Mouse (Mus musculus) limb, embryonic 13.5 days (tissue): ENCODE data around the gene Selenoo. TPM values are rescaled to one million over a fixed set of nuclear protein-coding genes. Genes with fewer than 3 reads are reported as not detected.

Experiments used
- ATAC-seq: fragments of 200-750 bp; cut with Nextera tagmentation; 2 replicates; pipeline ENCODE4 v1.8.0; 2017; ENCODE audit warnings: low read depth, moderate number of reproducible peaks, moderate TSS enrichment; ENCODE audit not compliant: low FRiP score
- H3K27ac ChIP-seq: fragments of 300-500 bp; sonication (generic); 2 replicates; pipeline ENCODE4 v1.5.1; 2015; ENCODE audit warnings: inconsistent platforms, mild to moderate bottlenecking, moderate library complexity
- H3K27me3 ChIP-seq: fragments of 300-500 bp; sonication (generic); 2 replicates; pipeline ENCODE4 v1.6.1; 2015; ENCODE audit warnings: mild to moderate bottlenecking, inconsistent platforms
- H3K36me3 ChIP-seq: fragments of 300-500 bp; sonication (generic); 2 replicates; pipeline ENCODE4 v1.6.1; 2015; ENCODE audit warnings: inconsistent platforms, mild to moderate bottlenecking, moderate library complexity
- H3K4me1 ChIP-seq: fragments of 300-500 bp; sonication (generic); 2 replicates; pipeline ENCODE4 v1.6.1; 2015; ENCODE audit warnings: inconsistent platforms
- H3K4me2 ChIP-seq: fragments of 300-500 bp; sonication (generic); replicated peaks from 2 replicates; pipeline ENCODE4 v1.6.1; 2015; ENCODE audit warnings: inconsistent platforms, mild to moderate bottlenecking, moderate library complexity
- H3K4me3 ChIP-seq: fragments of 300-500 bp; sonication (generic); 2 replicates; pipeline ENCODE4 v1.5.1; 2015; ENCODE audit warnings: moderate library complexity, mild to moderate bottlenecking, inconsistent platforms
- H3K9ac ChIP-seq: fragments of 300-500 bp; sonication (generic); 2 replicates; pipeline ENCODE4 v1.6.1; 2015; ENCODE audit warnings: mild to moderate bottlenecking, inconsistent platforms
- H3K9me3 ChIP-seq: fragments of 300-500 bp; sonication (generic); 2 replicates; pipeline ENCODE4 v1.6.1; 2016; ENCODE audit warnings: inconsistent platforms
- WGBS: fragments of 180-500 bp; shearing (Covaris S2); methylation state at CpG from one replicate; pipeline ENCODE4 v1.1.7; 2015; 5-methylcytosine and 5-hydroxymethylcytosine counted together
- polyA plus RNA-seq: library from polyadenylated mRNA; unstranded; fragments of >200 nt; fragmentation: Nextera tagmentation; extraction: Ambion mirVana; gene quantifications from 2 replicates; pipeline ENCODE4 v1.2.1, GENCODE M21; 2015

Selenoo gene
- polyA plus RNA-seq, 1 experiment from 2014 or later: 19.0 TPM

- H3K27ac ChIP-seq: no peak overlapping the region
- no peak overlapping the region for H3K9ac ChIP-seq
- no peaks in the 10 kb centered on the region for H3K9me3 ChIP-seq
- WGBS: 63% methylated on average over 6 of the region's 6 CpGs
- H3K4me1 ChIP-seq: peaks cover 10% of the 10 kb centered on the region
- no peak for ATAC-seq
- H3K27me3 ChIP-seq: peaks cover 92% of the 10 kb centered on the region
- H3K4me3 ChIP-seq: no peak overlapping the region
- H3K36me3 ChIP-seq: no peaks in the 10 kb centered on the region
- no peak overlapping the region for H3K4me2 ChIP-seq
These were observed 25.3 kb upstream of the Selenoo start for GRCm38 (mm10) chr15:89063536-89063935.

GRCm38 (mm10) chr15:89064891-89065290, 24.0 kb upstream of the Selenoo start:
- Histone ChIP-seq H3K27ac (no peak overlapping the region), H3K4me1 (peaks cover 5% of the 10 kb centered on the region; the same call in 1 of the 2 replicates), H3K9ac (no peak overlapping the region), H3K36me3 (no peaks in the 10 kb centered on the region), H3K9me3 (no peaks in the 10 kb centered on the region), H3K4me2 (no peak overlapping the region), H3K27me3 (peaks cover 97% of the 10 kb centered on the region), H3K4me3 (no peak overlapping the region)
- WGBS: 92% methylated on average over 5 of the region's 5 CpGs
- ATAC-seq: no peak

- Histone ChIP-seq H3K27ac (no peak overlapping the region), H3K36me3 (no peaks in the 10 kb centered on the region), H3K27me3 (peaks cover 84% of the 10 kb centered on the region), H3K4me2 (peak overlapping the region; percentile 45), H3K9ac (no peak overlapping the region), H3K4me1 (no peaks in the 10 kb centered on the region), H3K9me3 (no peaks in the 10 kb centered on the region), H3K4me3 (peak overlapping the region; percentile 22)
- no peak for ATAC-seq
- 30% methylated on average over 35 of the region's 35 CpGs for WGBS
These were observed 21.3 kb upstream of the Selenoo start for GRCm38 (mm10) chr15:89067609-89068008.

GRCm38 (mm10) chr15:89068226-89068625, 20.7 kb upstream of the Selenoo start:
- H3K27ac ChIP-seq: no peak overlapping the region
- 0 out of 2 replicates have a peak overlapping the region, but pooled peaks have one; percentile 22 for H3K4me3 ChIP-seq
- H3K9ac ChIP-seq: no peak overlapping the region
- H3K27me3 ChIP-seq: peaks cover 78% of the 10 kb centered on the region
- no peaks in the 10 kb centered on the region for H3K36me3 ChIP-seq
- H3K4me2 ChIP-seq: peak overlapping the region; percentile 45
- 33% methylated on average over 26 of the region's 26 CpGs for WGBS
- ATAC-seq: no peak
- no peaks in the 10 kb centered on the region for H3K4me1 ChIP-seq
- H3K9me3 ChIP-seq: no peaks in the 10 kb centered on the region

- Histone ChIP-seq H3K4me3 (no peak overlapping the region), H3K9me3 (no peaks in the 10 kb centered on the region), H3K4me2 (no peak overlapping the region), H3K9ac (no peak overlapping the region), H3K27me3 (peaks cover 66% of the 10 kb centered on the region), H3K27ac (no peak overlapping the region), H3K36me3 (no peaks in the 10 kb centered on the region), H3K4me1 (peaks cover 5% of the 10 kb centered on the region)
- ATAC-seq: no peak
- WGBS: 78% methylated on average over 19 of the region's 19 CpGs
These were observed 19.5 kb upstream of the Selenoo start for GRCm38 (mm10) chr15:89069336-89069840.

- no peak for ATAC-seq
- peaks cover 56% of the 10 kb centered on the region for H3K27me3 ChIP-seq
- H3K4me3 ChIP-seq: no peak overlapping the region
- H3K36me3 ChIP-seq: no peaks in the 10 kb centered on the region
- H3K27ac ChIP-seq: no peak overlapping the region
- H3K9me3 ChIP-seq: no peaks in the 10 kb centered on the region
- 73% methylated on average over 24 of the region's 24 CpGs for WGBS
- 0 out of 2 replicates have a peak overlapping the region, but pooled peaks have one; percentile 20 for H3K9ac ChIP-seq
- peaks cover 15% of the 10 kb centered on the region for H3K4me1 ChIP-seq
- H3K4me2 ChIP-seq: no peak overlapping the region
These were observed 18.3 kb upstream of the Selenoo start for GRCm38 (mm10) chr15:89070606-89071005.

GRCm38 (mm10) chr15:89073993-89074603, 14.8 kb upstream of the Selenoo start:
- WGBS: 57% methylated on average over 10 of the region's 10 CpGs
- ATAC-seq: no peak
- Histone ChIP-seq H3K9me3 (no peaks in the 10 kb centered on the region), H3K27ac (no peak overlapping the region), H3K27me3 (peaks cover 21% of the 10 kb centered on the region), H3K4me1 (peaks cover 39% of the 10 kb centered on the region), H3K36me3 (no peaks in the 10 kb centered on the region), H3K9ac (peak overlapping the region; percentile 92), H3K4me2 (peak overlapping the region; percentile 95; the same call in 1 of the 2 replicates), H3K4me3 (no peak overlapping the region)

GRCm38 (mm10) chr15:89074613-89075477, 14.0 kb upstream of the Selenoo start, which contains the start of gene Trabd:
TSS of gene Trabd (plus strand) at chr15:89075124.
- 22% methylated on average over 11 of the region's 11 CpGs for WGBS
- H3K9me3 ChIP-seq: no peaks in the 10 kb centered on the region
- H3K4me1 ChIP-seq: peaks cover 39% of the 10 kb centered on the region
- peaks cover 14% of the 10 kb centered on the region for H3K27me3 ChIP-seq
- H3K4me3 ChIP-seq: peak within 1 kb of the TSS; percentile 85
- peaks cover 6% of the 10 kb centered on the region; the same call in 1 of the 2 replicates for H3K36me3 ChIP-seq
- H3K9ac ChIP-seq: peak within 1 kb of the TSS; percentile 92
- H3K27ac ChIP-seq: peak within 1 kb of the TSS; percentile 76
- ATAC-seq: no peak
- H3K4me2 ChIP-seq: peak within 1 kb of the TSS; percentile 95

GRCm38 (mm10) chr15:89075478-89076147, 13.3 kb upstream of the Selenoo start:
- peak overlapping the region; percentile 85 for H3K4me3 ChIP-seq
- peaks cover 10% of the 10 kb centered on the region; the same call in 1 of the 2 replicates for H3K36me3 ChIP-seq
- peak overlapping the region; percentile 92 for H3K9ac ChIP-seq
- peaks cover 6% of the 10 kb centered on the region; the same call in 1 of the 2 replicates for H3K27me3 ChIP-seq
- 2% methylated on average over 34 of the region's 59 CpGs for WGBS
- no peaks in the 10 kb centered on the region for H3K9me3 ChIP-seq
- peaks cover 39% of the 10 kb centered on the region for H3K4me1 ChIP-seq
- peak overlapping the region; percentile 95 for H3K4me2 ChIP-seq
- peak overlapping the region; percentile 76 for H3K27ac ChIP-seq
- peak; percentile 94 for ATAC-seq

- peaks cover 16% of the 10 kb centered on the region for H3K36me3 ChIP-seq
- peak overlapping the region; percentile 95 for H3K4me2 ChIP-seq
- peak overlapping the region; percentile 85 for H3K4me3 ChIP-seq
- H3K9ac ChIP-seq: peak overlapping the region; percentile 92
- H3K27me3 ChIP-seq: 0 out of 2 replicates have a peak, but pooled peaks cover 5% of the 10 kb centered on the region
- no peak; the same call in 1 of the 2 replicates for ATAC-seq
- WGBS: under 1% methylated on average over 36 of the region's 39 CpGs
- peak overlapping the region; percentile 76 for H3K27ac ChIP-seq
- H3K4me1 ChIP-seq: peaks cover 39% of the 10 kb centered on the region
- no peaks in the 10 kb centered on the region for H3K9me3 ChIP-seq
These were observed 12.6 kb upstream of the Selenoo start for GRCm38 (mm10) chr15:89076156-89076731.

GRCm38 (mm10) chr15:89078208-89078836, 10.6 kb upstream of the Selenoo start:
- Histone ChIP-seq H3K4me2 (peak overlapping the region; percentile 95), H3K36me3 (peaks cover 37% of the 10 kb centered on the region), H3K9ac (peak overlapping the region; percentile 92), H3K4me1 (peaks cover 39% of the 10 kb centered on the region), H3K27ac (no peak overlapping the region), H3K4me3 (peak overlapping the region; percentile 85), H3K27me3 (no peaks in the 10 kb centered on the region), H3K9me3 (no peaks in the 10 kb centered on the region)
- no peak for ATAC-seq
- 42% methylated on average over 9 of the region's 9 CpGs for WGBS
